Mouse (Mus musculus) heart, postnatal 0 days (tissue): Measurements from ENCODE around the gene Ebi3. TPM values are rescaled to one million over a fixed set of nuclear protein-coding genes. Genes with fewer than 3 reads are reported as not detected.
A peak's percentile ranks its signal among the peaks of the same experiment; 100 is the strongest.

Source experiments
- ATAC-seq: fragments of 200-750 bp; cut with Nextera tagmentation; 2 replicates; pipeline ENCODE4 v1.8.0; 2017; ENCODE audit warnings: low read depth, moderate number of reproducible peaks, moderate library complexity; ENCODE audit not compliant: insufficient read depth
- DNase-seq: peaks from one replicate; pipeline ENCODE4 v3.0.0-alpha.2; 2016; ENCODE audit warnings: low spot score
- H3K27ac ChIP-seq: fragments of 300-500 bp; sonication (generic); 2 replicates; pipeline ENCODE4 v1.5.1; 2014; ENCODE audit warnings: low read depth, mild to moderate bottlenecking
- H3K27me3 ChIP-seq: fragments of 300-500 bp; sonication (generic); 2 replicates; pipeline ENCODE4 v1.6.1; 2014; ENCODE audit warnings: low read length, mixed read lengths; ENCODE audit not compliant: control insufficient read depth, insufficient read depth
- H3K36me3 ChIP-seq: fragments of 300-500 bp; sonication (generic); replicated peaks from 2 replicates; pipeline ENCODE4 v1.6.1; 2014; ENCODE audit warnings: low read length, mixed read lengths; ENCODE audit not compliant: control insufficient read depth, insufficient read depth
- H3K4me1 ChIP-seq: fragments of 300-500 bp; sonication (generic); 2 replicates; pipeline ENCODE4 v1.6.1; 2014; ENCODE audit warnings: antibody characterized with exemption; ENCODE audit not compliant: control insufficient read depth, insufficient read depth
- H3K4me2 ChIP-seq: fragments of 300-500 bp; sonication (generic); 2 replicates; pipeline ENCODE4 v1.6.1; 2014; ENCODE audit warnings: low read depth, mild to moderate bottlenecking, low read length, moderate library complexity
- H3K4me3 ChIP-seq: fragments of 300-500 bp; sonication (generic); 2 replicates; pipeline ENCODE4 v1.5.1; 2014; ENCODE audit warnings: low read depth, low read length
- H3K9ac ChIP-seq: fragments of 300-500 bp; sonication (generic); replicated peaks from 2 replicates; pipeline ENCODE4 v1.6.1; 2014; ENCODE audit warnings: low read depth, low read length, mixed read lengths
- H3K9me3 ChIP-seq: fragments of 300-500 bp; sonication (generic); replicated peaks from 2 replicates; pipeline ENCODE4 v1.6.1; 2016; ENCODE audit warnings: low read length; ENCODE audit not compliant: control insufficient read depth
- CTCF ChIP-seq: IDR thresholded peaks from 2 replicates; pipeline ENCODE4 v1.5.1; 2016; ENCODE audit warnings: antibody characterized with exemption, control low read depth, low read depth
- EP300 ChIP-seq: IDR thresholded peaks from 2 replicates; pipeline ENCODE4 v1.6.1; 2016; ENCODE audit warnings: antibody characterized with exemption, low read depth
- WGBS: fragments of 180-500 bp; shearing (Covaris S2); extraction: QIAGEN DNeasy Blood & Tissue Kit; methylation state at CpG from one replicate; pipeline ENCODE4 v1.1.7; 2014; 5-methylcytosine and 5-hydroxymethylcytosine counted together
- polyA plus RNA-seq: library from polyadenylated mRNA; unstranded; fragments of >200 nt; fragmentation: Nextera tagmentation; extraction: Ambion mirVana; gene quantifications from 2 replicates; pipeline ENCODE4 v1.2.1, GENCODE M21; 2015
- total RNA-seq: library from RNA; depleted of rRNA; stranded (reverse); fragments of >200 nt; gene quantifications from 2 replicates; pipeline ENCODE4 v1.2.3, GENCODE M21; 2014; ENCODE audit warnings: low replicate concordance

Ebi3 gene
- total and polyA plus RNA-seq, 2 experiments from 2014 or later, result 0.37 TPM; not detected in 1

GRCm38 (mm10) chr17:55969966-55970891, 17.8 kb downstream of the Ebi3 start, which contains the start of gene Shd:
TSS of gene Shd (plus strand) at chr17:55970467.
- Histone ChIP-seq H3K4me1 (peaks cover 11% of the 10 kb centered on the region; the same call in 1 of the 2 replicates), H3K27me3 (peaks cover 15% of the 10 kb centered on the region), H3K9me3 (no peaks in the 10 kb centered on the region), H3K4me3 (peak within 1 kb of the TSS; percentile 48), H3K36me3 (peaks cover 25% of the 10 kb centered on the region), H3K4me2 (peak within 1 kb of the TSS; percentile 95), H3K9ac (peak within 1 kb of the TSS; percentile 49), H3K27ac (no peak within 1 kb of the TSS)
- peak; percentile 49 for ATAC-seq
- WGBS, result 9% methylated on average over 48 of the region's 55 CpGs
- TF ChIP-seq EP300 (no peak), CTCF (no peak)
- DNase-seq, result no peak

GRCm38 (mm10) chr17:55971453-55971852, 19.0 kb downstream of the Ebi3 start:
- Histone ChIP-seq H3K9me3 (no peaks in the 10 kb centered on the region), H3K27me3 (peaks cover 15% of the 10 kb centered on the region), H3K36me3 (peaks cover 14% of the 10 kb centered on the region), H3K27ac (no peak overlapping the region), H3K4me3 (no peak overlapping the region), H3K4me1 (peaks cover 11% of the 10 kb centered on the region; the same call in 1 of the 2 replicates), H3K9ac (0 out of 2 replicates have a peak overlapping the region, but pooled peaks have one; percentile 18), H3K4me2 (no peak overlapping the region)
- no peak for DNase-seq
- ATAC-seq, result no peak
- TF ChIP-seq EP300 (no peak), CTCF (no peak)
- WGBS, result 37% methylated on average over 22 of the region's 22 CpGs

- Histone ChIP-seq H3K27me3 (peaks cover 5% of the 10 kb centered on the region; the same call in 1 of the 2 replicates), H3K4me2 (no peak overlapping the region), H3K4me1 (no peaks in the 10 kb centered on the region), H3K27ac (no peak overlapping the region), H3K36me3 (no peaks in the 10 kb centered on the region), H3K9me3 (no peaks in the 10 kb centered on the region), H3K4me3 (no peak overlapping the region), H3K9ac (no peak overlapping the region)
- TF ChIP-seq EP300 (no peak), CTCF (peak; percentile 82)
- WGBS, result 16% methylated on average over 13 of the region's 13 CpGs
- ATAC-seq (peak; percentile 76), DNase-seq (peak; percentile 74)
Observed at GRCm38 (mm10) chr17:55976255-55976862, 23.9 kb downstream of the Ebi3 start.

GRCm38 (mm10) chr17:55977301-55977700, 24.9 kb downstream of the Ebi3 start:
- no peak for DNase-seq
- Histone ChIP-seq H3K4me3 (no peak overlapping the region), H3K27ac (no peak overlapping the region), H3K27me3 (no peaks in the 10 kb centered on the region), H3K9ac (no peak overlapping the region), H3K4me2 (no peak overlapping the region), H3K9me3 (no peaks in the 10 kb centered on the region), H3K36me3 (no peaks in the 10 kb centered on the region), H3K4me1 (no peaks in the 10 kb centered on the region)
- 61% methylated on average over 3 of the region's 3 CpGs for WGBS
- TF ChIP-seq CTCF (no peak), EP300 (no peak)
- ATAC-seq, result no peak

GRCm38 (mm10) chr17:55986030-55986961, 33.9 kb downstream of the Ebi3 start, which contains the start of gene Fsd1:
TSS of gene Fsd1 (plus strand) at chr17:55986509.
- ATAC-seq (peak; percentile 40; the same call in 1 of the 2 replicates), DNase-seq (no peak)
- peak within 1 kb of the TSS; percentile 45 for H3K4me2 ChIP-seq
- H3K4me1 ChIP-seq, result no peaks in the 10 kb centered on the region
- peaks cover 19% of the 10 kb centered on the region for H3K27me3 ChIP-seq
- H3K9me3 ChIP-seq, result no peaks in the 10 kb centered on the region
- 12% methylated on average over 26 of the region's 35 CpGs for WGBS
- H3K27ac ChIP-seq, result no peak within 1 kb of the TSS
- no peak for TF ChIP-seq EP300
- TF ChIP-seq CTCF, result no peak
- H3K36me3 ChIP-seq, result no peaks in the 10 kb centered on the region
- no peak within 1 kb of the TSS for H3K9ac ChIP-seq
- no peak within 1 kb of the TSS for H3K4me3 ChIP-seq
